Mouse (Mus musculus) spleen, adult 2 months (tissue): Measurements from ENCODE around the gene Fopnl.

Experiments
- CTCF ChIP-seq: fragments of 200-500 bp; IDR thresholded peaks from 2 replicates; pipeline ENCODE4 v1.5.1; 2011; ENCODE audit warnings: mild to moderate bottlenecking, inconsistent platforms; ENCODE audit not compliant: insufficient read depth, insufficient read length, insufficient replicate concordance; ENCODE audit errors: extremely low read depth
- POLR2A ChIP-seq: fragments of 200-500 bp; IDR thresholded peaks from 2 replicates; pipeline ENCODE4 v1.6.1; 2011; ENCODE audit warnings: low read depth, low read length, inconsistent platforms

DNA sequence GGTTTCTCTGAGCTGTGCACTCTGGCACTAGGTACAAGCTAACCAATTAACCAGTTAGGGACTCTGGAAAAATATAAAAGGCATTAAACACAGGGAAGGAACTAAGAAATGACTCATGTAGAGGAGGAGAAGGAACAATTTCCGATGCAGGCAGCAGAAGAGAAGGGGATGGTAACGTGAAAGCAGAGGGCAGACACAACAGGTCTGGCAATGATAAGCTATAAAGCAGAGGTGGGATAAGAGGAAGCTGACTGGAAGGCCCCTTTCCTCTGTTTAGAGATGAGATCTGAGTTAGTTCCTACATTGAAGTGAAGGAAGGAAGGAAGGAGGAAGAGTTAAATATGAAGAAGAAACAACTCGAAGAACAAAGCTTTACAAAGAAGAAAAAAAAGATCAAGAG, 7.4 kb downstream of the Fopnl start:
- no peak for TF ChIP-seq POLR2A
- no peak for TF ChIP-seq CTCF
